Comparison of ENCODE assay signal across 9 mouse cellular contexts in genomic region chr15:57644331-57644953, GRCm38 (mm10).
DNase-seq lines count a peak whose midpoint lies in the region; ATAC-seq and TF ChIP-seq lines count a peak whose summit lies in the region.
"Had no signal": no experiment of that assay in that cellular context is flagged by ENCODE, and none has a peak within 500 bp of the region (broad histone marks: within the 10 kb centered on the region; RNA-seq: fewer than 3 reads in every experiment).

No protein-coding gene starts in this region.

- peak; percentile 28 for DNase-seq in hindbrain, embryonic 10.5 days (ENCODE audit: low spot score)
- DNase-seq in CD8-positive naive resting alpha-beta T cell, adult 2 months (ENCODE audit: low read depth in 2 of 2, low spot score in 2 of 2): peak; percentile 13 to 29
- peak; percentile 36 to 64 for DNase-seq in adrenal gland, postnatal 36 days
- peak in 1 of 3 experiments; percentile 1 for DNase-seq in liver, embryonic 14.5 days (ENCODE audit: low read depth in 3 of 3, low spot score in 3 of 3)
- DNase-seq in layer of hippocampus, postnatal 36 days: no peak

- no peak overlapping the region for H3K9ac ChIP-seq in hindbrain, embryonic 12.5 days
- H3K9ac ChIP-seq in liver, embryonic 14.5 days (replicated peaks): no peak overlapping the region

- no peak for TF ChIP-seq EP300 in liver, embryonic 14.5 days (IDR thresholded peaks at IDR 0.05; ENCODE audit: low read depth)

- H3K27ac ChIP-seq in hindbrain, embryonic 10.5 days: no peak overlapping the region
- H3K27ac ChIP-seq in hindbrain, embryonic 12.5 days: no peak overlapping the region
- H3K27ac ChIP-seq in liver, embryonic 14.5 days: no peak overlapping the region
- H3K27ac ChIP-seq in small intestine, adult 2 months (ENCODE audit: insufficient read depth, low read depth, low read length): no peak overlapping the region
- H3K27ac ChIP-seq: macrophage had no signal

- peak; percentile 60 for TF ChIP-seq CTCF in liver, embryonic 14.5 days (IDR thresholded peaks at IDR 0.05; ENCODE audit: low read depth)
- TF ChIP-seq CTCF in small intestine, adult 2 months (IDR thresholded peaks at IDR 0.05; ENCODE audit: extremely low read depth, insufficient read length, insufficient replicate concordance, low read depth, low read length): peak; percentile 62; the same call in 1 of the 2 replicates

- H3K9me3 ChIP-seq in hindbrain, embryonic 10.5 days: no peaks in the 10 kb centered on the region
- H3K9me3 ChIP-seq in hindbrain, embryonic 12.5 days (replicated peaks): no peaks in the 10 kb centered on the region
- no peaks in the 10 kb centered on the region for H3K9me3 ChIP-seq in liver, embryonic 14.5 days (ENCODE audit: control insufficient read depth, low read length)

- H3K4me2 ChIP-seq in hindbrain, embryonic 12.5 days (replicated peaks): no peak overlapping the region
- no peak overlapping the region for H3K4me2 ChIP-seq in liver, embryonic 14.5 days (ENCODE audit: low read depth)

- H3K27me3 ChIP-seq in hindbrain, embryonic 10.5 days (ENCODE audit: insufficient read depth, poor library complexity, severe bottlenecking): no peaks in the 10 kb centered on the region
- H3K27me3 ChIP-seq in hindbrain, embryonic 12.5 days: no peaks in the 10 kb centered on the region
- no peaks in the 10 kb centered on the region for H3K27me3 ChIP-seq in liver, embryonic 14.5 days (ENCODE audit: control insufficient read depth, insufficient read depth, low read length)
- H3K27me3 ChIP-seq in small intestine, adult 2 months (ENCODE audit: control insufficient read depth, insufficient read depth, low read length): no peaks in the 10 kb centered on the region

- no peak for TF ChIP-seq POLR2A in small intestine, adult 2 months (IDR thresholded peaks at IDR 0.05; ENCODE audit: low read depth, low read length)

- 64% methylated on average over 11 of the region's 11 CpGs for WGBS in hindbrain, embryonic 10.5 days
- 64% methylated on average over 11 of the region's 11 CpGs for WGBS in hindbrain, embryonic 12.5 days
- WGBS in liver, embryonic 14.5 days (ENCODE audit: insufficient replicate concordance): 44% methylated on average over 11 of the region's 11 CpGs
- WGBS in small intestine, adult 2 months: 41% methylated on average over 11 of the region's 11 CpGs

- no peaks in the 10 kb centered on the region for H3K36me3 ChIP-seq in hindbrain, embryonic 10.5 days
- no peaks in the 10 kb centered on the region for H3K36me3 ChIP-seq in hindbrain, embryonic 12.5 days
- H3K36me3 ChIP-seq in liver, embryonic 14.5 days (replicated peaks; ENCODE audit: control insufficient read depth, insufficient read depth, low read depth): no peaks in the 10 kb centered on the region
- no peaks in the 10 kb centered on the region for H3K36me3 ChIP-seq in small intestine, adult 2 months (ENCODE audit: control insufficient read depth, insufficient read depth, low read length)

- no peak for ATAC-seq in hindbrain, embryonic 12.5 days (ENCODE audit: low FRiP score)
- peak; percentile 67 for ATAC-seq in granulocyte monocyte progenitor cell, adult 5-6 weeks (replicated peaks; ENCODE audit: poor library complexity, severe bottlenecking)
- no peak for ATAC-seq in liver, embryonic 14.5 days (ENCODE audit: insufficient read depth)

- H3K4me1 ChIP-seq in hindbrain, embryonic 10.5 days (replicated peaks): no peaks in the 10 kb centered on the region; the same call in 1 of the 2 replicates
- no peaks in the 10 kb centered on the region for H3K4me1 ChIP-seq in hindbrain, embryonic 12.5 days
- H3K4me1 ChIP-seq in liver, embryonic 14.5 days (replicated peaks; ENCODE audit: control insufficient read depth in 2 of 2, insufficient read depth in 2 of 2, low read length in 1 of 2): no peaks in the 10 kb centered on the region
- H3K4me1 ChIP-seq in small intestine, adult 2 months (ENCODE audit: control insufficient read depth, insufficient read depth, insufficient read length, low read length): no peaks in the 10 kb centered on the region

- no peak overlapping the region for H3K4me3 ChIP-seq in hindbrain, embryonic 10.5 days
- H3K4me3 ChIP-seq in hindbrain, embryonic 12.5 days: no peak overlapping the region
- no peak overlapping the region for H3K4me3 ChIP-seq in liver, embryonic 14.5 days (ENCODE audit: insufficient read depth in 1 of 2, low read depth in 2 of 2, low read length in 2 of 2)
- no peak overlapping the region for H3K4me3 ChIP-seq in small intestine, adult 2 months (ENCODE audit: low read depth, low read length)

Comparison
In these comparisons a context has a peak if more than half of its experiments do, and no peak if none do; other contexts are left out.
1. DNase-seq: peak in hindbrain, embryonic 10.5 days (single experiment), CD8-positive naive resting alpha-beta T cell, adult 2 months (2 of 2) and adrenal gland, postnatal 36 days (2 of 2); none in layer of hippocampus, postnatal 36 days (0 of 2).